Mouse (Mus musculus) lung, postnatal 4 days (tissue): Measurements from ENCODE around the gene Olfr1480.

Experiments used
- DNase-seq, 2 experiments: peaks; one replicate each; pipeline ENCODE4 v3.0.0; 2021

Olfr1480 gene

DNA sequence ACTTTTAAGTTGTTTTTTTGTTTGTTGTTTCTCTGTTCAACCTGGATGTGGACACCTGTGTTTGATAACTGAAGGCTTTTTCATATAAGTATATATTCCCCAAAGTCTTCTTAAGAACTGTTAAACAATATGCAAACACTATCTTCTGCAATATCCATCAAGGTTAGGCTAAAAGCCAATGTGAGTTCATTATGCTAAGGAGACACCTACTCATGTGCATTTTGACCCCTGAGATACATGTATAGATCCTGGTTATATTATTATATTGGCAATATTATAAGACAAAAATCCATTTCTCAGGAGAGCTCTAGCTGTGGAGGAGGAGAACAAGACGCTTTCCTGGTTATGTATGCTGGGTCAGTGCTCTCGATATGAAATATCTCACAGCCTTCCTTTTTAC, at the start of gene Olfr1480:
Olfr1480 (plus strand) TSS at position 301 of the 400 bp plus-strand sequence.
- no peak for DNase-seq

DNA sequence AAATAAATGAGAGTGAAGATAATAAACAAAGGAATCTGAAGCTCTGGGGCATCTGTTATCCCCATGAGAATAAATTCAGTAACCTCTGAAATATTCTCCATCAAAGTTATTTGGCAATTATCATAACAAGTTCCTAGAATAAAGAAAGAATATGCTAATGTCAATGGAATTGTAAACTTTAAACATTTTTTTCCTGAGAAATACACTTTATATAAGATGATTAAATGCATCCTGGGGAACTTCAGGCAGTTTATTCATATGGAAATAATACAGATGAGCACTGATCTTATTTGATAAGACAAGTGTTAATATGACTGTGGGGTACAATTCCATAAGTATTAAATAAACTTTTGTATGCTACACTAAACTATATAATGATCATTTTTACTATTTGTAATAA, 47.6 kb upstream of the Olfr1480 start, which contains the start of gene Olfr1475:
Olfr1475 (minus strand) TSS at position 101 of the 400 bp plus-strand sequence.
- no peak for DNase-seq

DNA sequence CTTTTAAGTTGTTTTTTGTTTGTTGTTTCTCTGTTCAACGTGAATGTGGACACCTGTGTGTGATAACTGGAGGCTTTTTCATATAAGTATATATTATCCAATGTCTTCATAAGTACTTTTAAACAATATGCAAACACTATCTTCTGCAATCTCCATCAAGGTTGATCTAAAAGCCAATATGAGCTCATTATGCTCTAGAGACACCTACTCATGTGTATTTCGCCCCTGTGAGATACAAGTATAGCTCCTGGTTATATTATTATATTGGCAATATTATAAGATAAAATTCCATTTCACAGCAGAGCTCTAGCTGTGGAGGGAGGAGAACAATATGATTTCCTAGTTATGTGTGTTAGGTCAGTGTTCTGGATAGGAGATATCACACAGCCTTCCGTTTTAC, 27.5 kb upstream of the Olfr1480 start, which contains the start of gene Olfr1477:
Olfr1477 (plus strand) TSS at position 301 of the 400 bp plus-strand sequence.
- no peak for DNase-seq
